Mouse (Mus musculus) midbrain, embryonic 10.5 days (tissue): ENCODE data around the gene Speg. TPM values are rescaled to one million over a fixed set of nuclear protein-coding genes. Genes with fewer than 3 reads are reported as not detected.

ENCODE experiments used
- DNase-seq: peaks from one replicate; pipeline ENCODE4 v3.0.0-alpha.2; 2017; ENCODE audit warnings: low spot score
- H3K27ac ChIP-seq: fragments of 300-500 bp; sonication (generic); replicated peaks from 2 replicates; pipeline ENCODE4 v1.5.1; 2016; ENCODE audit warnings: mild to moderate bottlenecking
- H3K27me3 ChIP-seq: fragments of 300-500 bp; sonication (generic); 2 replicates; pipeline ENCODE4 v1.6.1; 2016; ENCODE audit warnings: low read depth, mild to moderate bottlenecking; ENCODE audit not compliant: poor library complexity, severe bottlenecking
- H3K36me3 ChIP-seq: fragments of 300-500 bp; sonication (generic); 2 replicates; pipeline ENCODE4 v1.6.1; 2016; ENCODE audit warnings: mild to moderate bottlenecking, moderate library complexity
- H3K4me1 ChIP-seq: fragments of 300-500 bp; sonication (generic); 2 replicates; pipeline ENCODE4 v1.6.1; 2016
- H3K4me3 ChIP-seq: fragments of 300-500 bp; sonication (generic); 2 replicates; pipeline ENCODE4 v1.5.1; 2016; ENCODE audit warnings: mild to moderate bottlenecking, moderate library complexity
- H3K9me3 ChIP-seq: fragments of 300-500 bp; sonication (generic); replicated peaks from 2 replicates; pipeline ENCODE4 v1.6.1; 2016; ENCODE audit warnings: mild to moderate bottlenecking
- whole genome bisulfite sequencing: fragments of 180-500 bp; shearing (Covaris S2); methylation state at CpG from one replicate; pipeline ENCODE4 v1.1.7; 2016; 5-methylcytosine and 5-hydroxymethylcytosine counted together
- polyA plus RNA-seq: library from polyadenylated mRNA; unstranded; fragments of >200 nt; fragmentation: Nextera tagmentation; extraction: Ambion mirVana; gene quantifications from 2 replicates; pipeline ENCODE4 v1.2.1, GENCODE M21; 2016

Gene Speg
- polyA plus RNA-seq, 1 experiment from 2014 or later = 26.9 TPM

DNA sequence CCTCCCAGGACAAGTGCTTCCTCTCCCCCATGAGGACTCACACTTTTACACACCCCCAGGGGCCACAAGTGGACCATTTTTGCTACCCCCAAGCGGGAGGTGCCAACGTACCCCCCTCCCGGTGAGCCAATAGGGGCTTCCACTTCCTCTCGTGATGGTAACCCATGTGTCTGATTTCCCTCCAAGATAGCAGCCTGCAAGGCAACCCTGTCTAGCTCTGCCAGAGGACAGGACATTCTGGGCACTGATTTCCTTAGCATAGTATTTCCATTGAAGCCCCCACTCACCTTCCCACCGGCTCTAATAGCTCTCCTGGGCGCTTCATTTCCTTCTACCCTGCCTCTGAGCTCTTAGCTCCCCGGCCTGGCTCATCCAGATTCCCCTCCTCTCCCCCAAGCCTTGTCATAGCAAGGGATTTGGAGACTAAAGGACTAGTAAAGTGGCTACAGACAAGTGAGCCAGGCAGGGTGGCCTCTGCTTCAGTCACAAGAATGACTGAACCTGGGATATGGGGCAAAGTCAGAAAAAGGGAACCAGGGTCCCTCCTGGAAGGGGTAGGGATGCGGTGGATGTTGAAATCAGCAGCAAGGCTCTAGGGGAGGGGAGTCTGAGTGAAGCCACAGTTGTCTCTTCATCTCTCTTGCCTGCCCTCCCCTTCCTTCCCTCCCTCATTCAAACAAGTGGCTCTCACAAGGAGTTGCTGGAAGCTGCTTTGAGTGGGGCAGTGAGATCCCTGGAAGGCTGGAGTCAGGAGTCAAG lies 74.5 kb downstream of the Speg start:
- H3K4me1 ChIP-seq = peaks cover 99% of the 10 kb centered on the region
- peaks cover 92% of the 10 kb centered on the region for H3K27me3 ChIP-seq
- peak overlapping the region; percentile 91 for H3K27ac ChIP-seq
- peak overlapping the region; percentile 54 for H3K4me3 ChIP-seq
- under 1% methylated on average over 8 of the region's 8 CpGs for WGBS
- H3K9me3 ChIP-seq = no peaks in the 10 kb centered on the region
- no peaks in the 10 kb centered on the region for H3K36me3 ChIP-seq
- DNase-seq = peak; percentile 40

DNA sequence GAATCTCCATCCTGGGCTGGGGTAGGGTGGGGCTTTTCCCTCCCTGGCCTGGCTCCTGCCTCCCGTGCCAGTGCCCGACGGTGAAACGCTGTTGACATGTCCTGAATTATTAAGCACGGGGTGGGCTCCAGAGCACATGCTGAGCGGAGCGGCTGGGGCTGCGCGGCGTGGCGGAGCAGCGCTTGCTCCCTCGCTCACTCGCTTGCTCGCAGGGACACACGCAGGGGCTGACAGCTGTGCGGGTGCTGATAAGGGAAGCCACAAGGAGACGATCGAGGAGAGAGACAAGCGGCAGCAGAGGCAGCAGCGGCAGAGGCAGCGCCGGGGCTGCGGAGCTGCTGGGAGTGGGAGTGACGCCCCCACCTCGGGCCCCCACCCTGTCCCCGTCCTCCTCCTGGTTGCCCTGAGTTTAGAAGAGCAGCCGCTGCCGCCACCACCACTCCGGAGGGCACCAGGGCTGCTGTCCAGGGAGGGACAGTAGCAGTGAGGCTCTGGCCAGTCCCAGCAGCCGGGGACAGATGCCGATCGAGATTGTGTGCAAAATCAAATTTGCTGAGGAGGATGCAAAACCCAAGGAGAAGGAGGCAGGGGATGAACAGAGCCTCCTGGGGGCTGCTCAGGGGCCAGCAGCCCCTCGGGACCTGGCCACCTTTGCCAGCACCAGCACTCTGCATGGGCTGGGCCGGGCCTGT lies 75.4 kb downstream of the Speg start, which contains the start of gene Asic4:
Asic4 (plus strand) TSS at position 123 of the 692 bp plus-strand sequence.
- H3K4me1 ChIP-seq = peaks cover 96% of the 10 kb centered on the region
- H3K9me3 ChIP-seq = no peaks in the 10 kb centered on the region
- H3K27ac ChIP-seq = peak within 1 kb of the TSS; percentile 91
- peak within 1 kb of the TSS; percentile 54 for H3K4me3 ChIP-seq
- peak; percentile 50 for DNase-seq
- H3K27me3 ChIP-seq = peaks cover 92% of the 10 kb centered on the region
- no peaks in the 10 kb centered on the region for H3K36me3 ChIP-seq
- WGBS = 2% methylated on average over 35 of the region's 35 CpGs

DNA sequence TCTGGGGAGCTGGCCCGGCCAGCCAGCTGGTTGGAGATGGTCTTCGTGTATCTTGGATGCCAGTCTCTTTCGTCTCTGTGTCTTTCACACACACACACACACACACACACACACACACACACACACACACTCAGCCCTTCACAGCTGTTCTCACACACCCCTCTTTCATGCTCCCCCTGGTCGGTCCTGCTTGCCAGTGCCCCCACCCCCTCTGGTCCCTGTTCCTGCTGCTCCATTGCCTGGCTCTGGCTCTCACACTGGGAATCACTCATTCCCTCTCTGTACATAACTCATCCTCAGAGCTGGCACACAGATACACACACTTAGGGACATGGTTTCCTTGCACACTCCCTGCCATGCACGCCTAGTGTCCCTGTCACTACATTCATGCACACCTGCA lies 76.8 kb downstream of the Speg start:
- WGBS = 80% methylated on average over 5 of the region's 5 CpGs
- H3K36me3 ChIP-seq = no peaks in the 10 kb centered on the region
- H3K27me3 ChIP-seq = peaks cover 99% of the 10 kb centered on the region
- peak overlapping the region; percentile 91; the same call in 1 of the 2 replicates for H3K27ac ChIP-seq
- no peaks in the 10 kb centered on the region for H3K9me3 ChIP-seq
- peaks cover 96% of the 10 kb centered on the region for H3K4me1 ChIP-seq
- H3K4me3 ChIP-seq = peak overlapping the region; percentile 54
- DNase-seq = no peak

DNA sequence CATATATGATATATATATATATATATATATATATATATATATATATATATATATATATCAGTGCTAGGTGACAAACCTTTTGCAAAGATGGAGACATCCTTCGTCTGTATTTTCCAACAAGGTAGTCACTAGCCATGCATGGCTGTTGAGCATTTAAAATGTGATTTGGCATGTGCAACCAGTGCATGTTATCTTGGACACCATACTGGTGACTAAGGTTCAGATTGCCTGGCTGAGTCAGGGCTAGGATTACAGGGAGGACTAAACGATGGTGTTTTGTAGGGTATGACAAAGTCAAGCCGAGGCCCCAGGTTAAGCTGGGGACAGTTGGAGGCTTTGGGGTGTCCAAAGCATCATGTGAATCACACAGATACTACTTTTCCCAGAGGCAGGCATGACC lies 80.3 kb downstream of the Speg start:
- WGBS = 78% methylated on average over 3 of the region's 3 CpGs
- no peak overlapping the region for H3K4me3 ChIP-seq
- DNase-seq = no peak
- no peaks in the 10 kb centered on the region for H3K9me3 ChIP-seq
- H3K4me1 ChIP-seq = peaks cover 88% of the 10 kb centered on the region
- H3K27me3 ChIP-seq = peaks cover 99% of the 10 kb centered on the region
- no peaks in the 10 kb centered on the region for H3K36me3 ChIP-seq
- 0 out of 2 replicates have a peak overlapping the region, but pooled peaks have one; percentile 19 for H3K27ac ChIP-seq

DNA sequence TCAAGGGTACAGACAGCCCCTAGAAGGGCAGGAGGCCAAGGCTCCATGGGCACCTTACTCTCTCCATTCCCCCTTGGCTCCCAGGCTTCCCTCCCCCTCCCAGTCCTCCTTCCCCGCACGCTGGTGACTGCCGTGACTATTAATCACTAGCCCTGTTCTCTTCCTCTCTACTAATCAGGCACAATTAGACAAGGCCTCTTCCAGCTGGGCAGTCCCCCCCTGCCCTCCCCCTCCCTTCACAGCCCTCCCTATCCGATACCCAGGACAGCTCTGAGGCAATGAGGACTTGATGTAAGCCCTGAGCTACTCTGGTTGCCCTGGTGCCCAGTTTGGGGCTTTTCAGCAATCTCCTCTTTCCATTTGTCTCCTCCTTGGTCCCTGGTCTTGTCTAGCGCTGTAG lies 80.9 kb downstream of the Speg start:
- Histone ChIP-seq H3K9me3 (no peaks in the 10 kb centered on the region), H3K27ac (0 out of 2 replicates have a peak overlapping the region, but pooled peaks have one; percentile 19), H3K36me3 (no peaks in the 10 kb centered on the region), H3K27me3 (peaks cover 99% of the 10 kb centered on the region), H3K4me1 (peaks cover 83% of the 10 kb centered on the region), H3K4me3 (no peak overlapping the region)
- 19% methylated on average over 5 of the region's 5 CpGs for WGBS
- peak; percentile 12 for DNase-seq

DNA sequence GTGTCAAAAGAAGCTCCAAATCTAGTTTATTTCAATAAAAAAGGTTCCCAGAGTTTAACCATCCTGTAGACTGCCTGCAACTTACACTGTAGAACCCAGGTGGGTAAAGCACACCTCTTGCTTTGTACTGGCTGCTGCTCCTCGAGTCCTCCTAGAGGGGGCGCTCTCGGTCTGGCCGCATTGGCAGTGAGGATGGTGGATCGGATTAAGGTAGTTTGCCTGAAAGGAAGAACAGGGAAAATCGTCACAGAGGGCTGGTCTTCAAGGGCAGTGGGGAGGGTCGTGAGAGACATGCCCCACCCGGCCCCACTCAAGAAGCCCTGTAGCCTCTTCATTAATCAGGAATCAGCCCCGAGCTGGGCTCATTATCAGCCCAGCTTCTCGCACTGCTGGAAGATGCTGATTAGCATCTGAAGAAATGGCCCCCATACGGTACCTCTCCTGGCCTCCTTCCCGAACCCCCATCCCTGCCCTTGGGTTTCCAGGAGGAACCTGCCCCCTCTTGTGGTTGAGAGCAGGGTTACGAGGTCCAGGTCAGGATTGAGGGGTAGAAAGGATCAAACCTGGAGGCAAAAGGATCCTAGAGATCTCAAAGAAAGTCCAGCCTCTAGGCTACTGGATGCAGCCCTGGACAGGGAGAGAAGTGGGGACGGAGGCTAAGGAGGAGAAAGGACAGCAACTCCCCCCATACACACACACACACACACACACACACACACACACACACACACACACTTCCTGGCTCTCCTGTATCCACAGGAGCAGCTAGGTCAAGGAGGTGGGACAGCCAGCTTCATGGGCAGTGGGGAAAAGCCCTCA lies 81.9 kb downstream of the Speg start:
- DNase-seq = peak; percentile 48
- Histone ChIP-seq H3K27me3 (peaks cover 98% of the 10 kb centered on the region), H3K4me3 (peak overlapping the region; percentile 5; the same call in 1 of the 2 replicates), H3K9me3 (no peaks in the 10 kb centered on the region), H3K36me3 (no peaks in the 10 kb centered on the region), H3K27ac (peak overlapping the region; percentile 85), H3K4me1 (peaks cover 74% of the 10 kb centered on the region)
- 7% methylated on average over 14 of the region's 14 CpGs for WGBS

DNA sequence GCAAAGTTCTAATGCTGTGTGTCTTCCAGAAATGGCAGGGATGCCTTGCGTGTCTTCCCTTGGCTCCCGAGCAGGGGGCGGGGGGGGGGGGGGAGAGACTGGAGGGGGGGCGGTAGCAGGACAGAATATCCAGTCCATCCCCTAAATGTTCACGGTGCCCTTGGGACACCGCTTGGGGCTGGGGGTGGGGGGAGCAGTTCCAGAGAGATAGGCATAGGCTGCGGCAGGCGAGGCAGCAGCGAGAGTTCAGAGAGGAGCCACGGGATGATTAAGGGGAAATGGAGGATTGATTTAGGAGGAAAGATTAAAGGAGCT lies 82.6 kb downstream of the Speg start:
- Histone ChIP-seq H3K36me3 (no peaks in the 10 kb centered on the region), H3K9me3 (no peaks in the 10 kb centered on the region), H3K27ac (peak overlapping the region; percentile 85), H3K4me3 (peak overlapping the region; percentile 53), H3K4me1 (peaks cover 71% of the 10 kb centered on the region), H3K27me3 (peaks cover 94% of the 10 kb centered on the region)
- DNase-seq = no peak
- WGBS = 1% methylated on average over 8 of the region's 10 CpGs

DNA sequence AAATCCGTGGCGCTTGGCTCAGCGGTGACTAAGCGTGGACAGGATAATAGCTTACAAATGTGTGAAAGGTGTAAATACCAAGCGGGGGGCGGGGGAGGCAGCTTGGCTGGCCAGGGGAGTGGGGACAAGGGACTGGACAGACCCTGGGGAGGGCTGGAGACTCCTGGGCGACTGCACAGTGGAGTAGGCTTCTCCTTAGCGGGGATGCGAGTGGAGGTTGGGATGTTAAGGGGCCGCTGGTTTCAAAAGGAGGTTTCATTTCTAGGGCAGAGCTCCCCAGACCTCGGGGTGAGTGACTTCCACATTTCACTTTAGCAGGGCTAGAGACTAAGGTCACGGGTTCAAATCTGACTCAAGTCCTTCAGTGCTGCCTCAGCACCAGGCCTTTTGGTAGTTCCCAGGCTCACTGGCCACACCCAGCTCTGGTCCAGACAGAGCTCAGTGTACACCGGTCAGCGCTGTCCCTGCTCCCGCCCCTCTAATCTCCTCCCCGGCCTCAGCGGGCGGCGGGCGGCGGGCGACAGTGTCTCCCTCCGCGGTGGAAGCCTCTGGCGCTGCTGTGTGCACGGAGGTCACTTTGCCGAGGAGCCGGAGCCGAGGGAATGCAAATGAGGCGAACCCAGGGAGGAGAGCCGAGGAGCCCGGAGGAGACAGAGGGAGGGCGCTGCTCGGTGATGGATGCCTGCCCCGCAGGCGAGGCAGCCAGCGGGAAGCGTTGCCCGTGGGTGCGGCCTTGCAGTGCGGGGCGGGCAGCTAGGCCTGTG lies 83.1 kb downstream of the Speg start:
- Histone ChIP-seq H3K27me3 (peaks cover 89% of the 10 kb centered on the region), H3K9me3 (no peaks in the 10 kb centered on the region), H3K36me3 (no peaks in the 10 kb centered on the region), H3K4me1 (peaks cover 70% of the 10 kb centered on the region), H3K4me3 (peak overlapping the region; percentile 53), H3K27ac (peak overlapping the region; percentile 85)
- DNase-seq = peak; percentile 78
- 2% methylated on average over 35 of the region's 42 CpGs for WGBS

DNA sequence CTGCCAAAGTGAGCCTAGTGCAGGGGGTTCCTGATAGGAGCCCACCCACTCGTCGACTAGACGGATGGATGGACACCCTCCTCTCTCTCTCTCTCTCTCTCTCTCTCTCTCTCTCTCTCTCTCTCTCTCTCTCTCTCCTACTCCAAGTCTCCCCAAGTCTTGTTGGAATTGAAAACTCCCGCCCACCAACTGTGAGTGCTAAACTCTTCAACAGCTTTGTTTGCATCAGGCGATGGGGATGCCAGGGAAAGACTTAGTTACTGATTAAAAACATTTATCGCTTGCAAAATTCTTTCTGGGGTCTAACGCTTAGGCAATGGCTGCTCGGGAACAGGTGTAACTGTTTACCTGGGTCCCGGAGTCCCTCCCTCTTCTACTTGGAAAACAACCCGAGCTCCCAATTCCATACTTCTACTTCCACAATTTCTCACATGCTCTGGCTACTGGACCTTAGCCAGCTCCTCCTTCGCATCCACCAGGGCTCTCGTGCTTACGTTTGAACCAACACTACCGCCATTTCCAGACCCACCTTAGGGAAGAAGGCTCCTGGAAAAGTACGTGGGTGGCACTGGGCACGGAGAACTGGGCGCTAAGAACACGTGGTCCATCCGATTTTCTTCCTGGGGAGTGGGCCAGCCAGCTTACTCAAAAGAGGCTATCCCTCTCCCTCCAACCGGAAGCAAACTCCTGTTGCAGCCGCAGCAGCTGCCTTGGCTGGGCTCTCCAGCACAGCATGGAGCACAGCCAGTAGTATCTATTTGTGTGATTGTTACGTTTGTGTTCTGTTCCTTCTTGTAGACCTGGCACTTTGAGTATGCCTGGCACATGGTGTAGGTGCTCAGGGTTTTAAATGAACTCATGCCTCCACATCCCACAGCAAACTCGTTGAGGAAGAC lies 83.9 kb downstream of the Speg start:
- Histone ChIP-seq H3K4me1 (peaks cover 70% of the 10 kb centered on the region), H3K4me3 (peak overlapping the region; percentile 53), H3K36me3 (no peaks in the 10 kb centered on the region), H3K9me3 (no peaks in the 10 kb centered on the region), H3K27ac (peak overlapping the region; percentile 85), H3K27me3 (peaks cover 84% of the 10 kb centered on the region)
- no peak for DNase-seq
- 16% methylated on average over 23 of the region's 23 CpGs for WGBS

DNA sequence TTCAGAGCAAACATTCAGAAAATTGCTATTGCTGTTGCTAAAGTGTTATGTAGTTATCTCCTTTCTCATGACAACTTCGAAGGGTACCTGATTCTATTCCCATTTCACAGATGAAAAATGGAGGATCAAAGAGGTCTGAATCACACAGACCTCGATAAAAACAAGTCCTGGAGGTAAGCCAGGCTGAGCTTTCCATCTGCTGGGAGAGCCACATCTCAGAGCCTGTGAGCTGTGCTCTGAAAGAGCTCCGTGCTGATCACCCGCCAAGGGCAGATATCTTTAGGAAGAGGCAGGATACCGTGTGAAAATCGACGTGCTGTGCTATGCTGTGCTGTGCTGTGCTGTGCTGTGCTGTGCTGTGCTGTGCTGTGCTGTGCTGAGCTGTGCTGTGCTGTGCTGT lies 85.2 kb downstream of the Speg start:
- H3K27me3 ChIP-seq = peaks cover 84% of the 10 kb centered on the region
- H3K27ac ChIP-seq = no peak overlapping the region
- no peaks in the 10 kb centered on the region for H3K9me3 ChIP-seq
- 83% methylated on average over 7 of the region's 7 CpGs for WGBS
- no peak for DNase-seq
- H3K4me3 ChIP-seq = no peak overlapping the region
- H3K4me1 ChIP-seq = peaks cover 71% of the 10 kb centered on the region
- no peaks in the 10 kb centered on the region for H3K36me3 ChIP-seq

DNA sequence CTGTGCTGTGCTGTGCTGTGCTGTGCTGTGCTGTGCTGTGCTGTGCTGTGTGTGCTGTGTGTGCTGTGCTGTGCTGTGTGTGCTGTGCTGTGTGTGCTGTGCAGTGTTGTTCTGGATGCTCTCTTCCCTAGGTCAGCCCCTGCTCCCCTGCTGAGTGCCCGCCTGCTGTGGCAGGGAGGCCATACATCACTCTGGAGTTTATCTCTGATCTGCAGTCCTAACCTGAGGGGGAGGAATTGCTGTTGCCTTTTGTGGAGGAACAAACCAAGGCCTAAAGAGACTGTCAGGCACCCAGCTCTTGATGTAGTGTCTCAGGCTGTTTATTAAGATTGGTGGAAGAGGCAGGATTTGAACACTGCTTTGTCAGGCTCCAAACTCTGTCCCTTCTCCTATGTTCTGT lies 87.5 kb downstream of the Speg start:
- no peak for DNase-seq
- peaks cover 82% of the 10 kb centered on the region for H3K27me3 ChIP-seq
- no peak overlapping the region for H3K4me3 ChIP-seq
- 40% methylated on average over 1 of the region's 1 CpGs for WGBS
- no peaks in the 10 kb centered on the region for H3K36me3 ChIP-seq
- no peaks in the 10 kb centered on the region for H3K9me3 ChIP-seq
- no peak overlapping the region for H3K27ac ChIP-seq
- peaks cover 62% of the 10 kb centered on the region for H3K4me1 ChIP-seq
